Mouse (Mus musculus): ENCODE data around the gene Ptpn3.

The Ptpn3 gene

DNA sequence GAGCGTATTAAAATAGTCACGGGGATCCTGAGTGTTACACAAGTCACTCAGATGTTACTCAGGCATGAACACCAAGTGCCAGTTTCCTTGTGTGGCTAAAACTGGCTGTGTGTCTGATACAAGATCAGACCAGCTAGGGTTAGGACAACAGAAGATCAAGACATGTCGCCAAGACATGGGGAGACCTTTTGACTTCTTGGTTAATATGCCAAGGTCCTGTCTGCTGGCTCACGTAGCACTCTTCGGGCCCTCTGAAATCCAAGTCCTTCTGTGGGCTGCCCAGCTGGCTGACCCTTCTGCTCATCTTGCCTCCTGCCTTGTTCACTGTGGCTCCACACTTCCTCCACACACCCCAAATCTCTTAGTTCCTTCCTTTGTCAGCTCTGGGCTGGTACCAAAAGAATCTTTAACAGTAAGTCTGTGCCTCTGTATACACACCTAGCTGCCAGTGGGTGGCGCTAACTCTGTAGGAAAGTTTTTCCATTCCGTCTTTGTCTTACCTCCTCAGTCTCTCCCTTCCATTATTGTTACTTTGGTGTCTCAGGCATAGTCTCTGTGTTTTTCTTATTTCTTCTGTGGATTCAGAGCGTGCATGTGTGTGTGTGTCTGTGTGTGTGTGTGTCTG is 38.5 kb downstream of the Ptpn3 start:
- no peak for DNase-seq (ENCODE audit: low spot score)

DNA sequence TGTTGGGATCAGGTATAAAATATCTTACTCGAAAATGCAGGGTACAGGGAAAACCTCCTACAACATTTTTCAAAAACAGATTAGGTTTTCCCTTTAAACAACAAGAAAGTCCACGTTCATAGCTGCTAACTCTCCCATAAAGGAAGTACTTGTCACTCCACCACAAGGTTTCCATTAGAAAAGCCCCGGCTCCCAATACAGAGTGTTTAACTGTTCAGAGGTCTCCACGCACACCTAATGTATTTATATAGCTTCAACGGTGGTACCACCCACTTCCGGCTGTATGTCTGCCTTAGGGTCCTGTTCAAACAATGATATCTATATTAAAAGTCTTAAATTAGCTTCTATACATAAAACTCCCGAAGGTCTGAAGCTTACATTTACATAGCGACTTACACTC is 39.2 kb downstream of the Ptpn3 start:
- DNase-seq (ENCODE audit: low spot score), result no peak

DNA sequence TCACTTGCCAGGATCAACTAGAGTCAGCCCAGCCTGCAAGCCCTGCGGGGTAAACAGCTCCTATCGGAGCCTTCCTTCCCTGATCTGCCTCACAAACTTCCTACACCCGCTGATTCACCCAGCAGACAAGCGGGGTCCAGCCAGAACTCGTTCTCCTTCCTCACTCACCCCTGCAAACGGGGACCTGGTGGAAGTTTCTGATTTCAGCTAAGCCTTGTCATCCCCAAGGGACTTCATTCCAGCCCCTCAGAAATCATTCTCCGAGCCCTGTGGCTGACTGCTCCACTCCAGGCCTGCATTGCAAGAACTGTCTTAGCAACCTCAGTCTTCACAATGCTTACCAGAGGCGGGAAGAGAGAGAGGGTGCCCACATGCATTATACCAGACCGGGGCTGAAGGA is 39.8 kb downstream of the Ptpn3 start:
- no peak for DNase-seq (ENCODE audit: low spot score)

DNA sequence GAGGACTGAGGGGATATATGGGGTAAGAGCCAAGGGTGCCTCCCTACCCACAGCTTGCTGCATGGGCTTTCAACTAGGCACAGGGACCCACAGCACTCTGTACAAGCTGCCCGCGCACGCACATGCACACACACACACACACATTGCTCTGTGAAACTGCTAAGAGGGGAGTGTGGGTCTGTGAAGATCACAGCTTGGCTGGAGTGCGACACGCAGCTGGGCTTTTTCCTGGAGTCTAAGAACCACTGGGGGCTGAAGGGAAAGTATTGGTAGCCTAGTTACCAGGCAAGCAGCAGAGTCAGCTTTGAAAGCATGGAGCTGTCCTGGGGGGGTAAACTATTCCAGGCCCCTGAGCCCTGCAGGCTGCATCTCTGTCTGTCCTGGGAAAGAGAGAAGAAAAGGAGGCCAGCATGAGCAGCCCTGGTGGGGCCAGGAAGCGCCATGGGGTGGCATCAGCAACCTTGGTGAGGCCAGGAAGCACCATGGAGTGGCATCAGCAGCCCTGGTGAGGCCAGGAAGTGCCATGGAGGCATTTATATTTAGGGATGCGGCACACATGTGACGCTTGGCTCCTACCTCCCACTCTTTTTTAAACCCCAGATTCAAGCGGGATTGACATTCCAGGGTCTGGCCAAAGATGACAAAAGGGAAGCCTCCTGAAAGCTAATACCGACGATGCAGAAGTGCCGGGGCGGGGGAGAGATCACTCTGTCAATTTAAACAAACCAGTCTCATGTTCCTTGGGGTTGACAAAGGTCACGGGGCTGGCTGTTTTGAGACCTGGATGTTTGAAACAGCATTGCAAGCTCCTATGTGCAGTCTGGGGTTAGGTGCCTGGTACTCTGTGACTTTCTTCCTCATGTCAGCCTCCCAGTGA is 43.2 kb downstream of the Ptpn3 start:
- no peak for DNase-seq (ENCODE audit: low spot score)

DNA sequence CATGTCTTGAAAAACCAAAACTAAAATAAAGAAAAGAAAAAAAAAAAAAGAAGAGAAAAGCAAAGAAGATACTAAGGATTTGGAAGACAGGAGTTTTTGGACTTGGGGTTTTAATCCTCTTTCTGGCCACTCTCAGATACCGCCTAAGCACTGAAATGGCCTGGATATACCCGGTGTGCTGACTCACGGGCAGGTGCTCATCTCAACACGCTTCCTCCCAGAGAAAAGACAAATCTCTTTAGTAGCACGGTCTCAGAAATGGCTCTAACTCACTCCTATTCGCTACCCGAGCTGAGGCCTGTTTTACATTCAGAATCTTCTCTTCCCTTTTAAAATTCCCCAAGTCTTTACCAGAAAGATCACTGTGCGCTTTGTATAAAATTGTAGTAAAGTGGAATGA is 44.2 kb downstream of the Ptpn3 start:
- DNase-seq (ENCODE audit: low spot score), result no peak

DNA sequence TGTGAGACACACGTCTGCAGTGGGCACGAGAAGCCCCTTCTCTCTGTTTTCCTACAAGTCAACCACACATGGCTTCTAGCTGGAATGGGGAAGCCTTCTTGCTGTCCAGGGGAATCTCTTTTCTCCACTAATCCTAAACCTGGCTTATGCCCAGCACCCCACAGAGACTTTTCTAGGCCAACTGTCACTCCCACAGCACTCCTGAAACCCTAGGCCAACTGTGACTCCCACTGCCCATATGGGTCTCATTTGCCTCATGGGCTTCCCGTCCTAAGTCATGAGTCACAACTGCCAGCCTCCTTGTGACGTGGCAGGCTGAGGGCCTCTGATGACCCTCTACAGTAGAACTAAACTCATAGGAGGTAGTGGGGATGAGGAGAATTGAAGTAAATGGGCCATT is 44.9 kb downstream of the Ptpn3 start:
- DNase-seq (ENCODE audit: low spot score), result no peak

DNA sequence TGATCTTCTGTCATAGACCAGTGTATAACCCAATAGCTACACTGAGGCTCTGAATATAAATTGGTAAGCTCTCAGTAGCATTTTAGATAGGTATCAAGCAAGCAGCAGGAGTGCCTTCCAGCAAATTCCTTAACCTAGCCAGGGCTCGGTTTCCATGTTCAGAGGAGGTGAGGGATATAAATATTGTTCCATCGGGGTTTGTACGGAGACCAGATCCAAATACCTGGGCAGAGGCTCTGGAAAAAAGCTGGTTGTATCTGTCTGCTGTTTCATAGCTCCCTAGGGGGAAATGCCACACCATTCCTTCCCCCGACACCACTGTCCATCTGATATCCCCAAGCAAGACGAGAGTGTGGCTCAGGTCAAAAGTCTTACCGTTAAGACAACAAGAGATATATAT is 47.2 kb downstream of the Ptpn3 start:
- DNase-seq (ENCODE audit: low spot score), result no peak

DNA sequence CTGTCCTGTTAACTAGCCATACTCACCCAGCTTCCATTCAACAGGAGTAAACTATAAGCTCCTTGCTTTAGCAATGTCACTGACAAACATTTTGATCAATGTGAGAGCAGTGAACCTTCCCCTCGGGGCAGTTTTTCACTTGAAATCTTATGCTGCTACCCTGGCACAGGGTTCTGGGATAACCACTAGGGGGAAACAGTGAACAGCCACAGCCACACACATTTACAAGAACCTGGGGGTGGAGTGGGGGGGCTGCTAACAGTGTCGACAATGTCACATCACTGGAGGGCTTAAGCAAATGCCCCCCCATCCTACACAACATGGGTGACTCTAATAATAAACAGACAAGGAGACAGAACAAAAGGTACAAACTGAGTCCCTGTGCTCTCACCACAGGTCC is 51.0 kb downstream of the Ptpn3 start:
- no peak for DNase-seq (ENCODE audit: low spot score)

DNA sequence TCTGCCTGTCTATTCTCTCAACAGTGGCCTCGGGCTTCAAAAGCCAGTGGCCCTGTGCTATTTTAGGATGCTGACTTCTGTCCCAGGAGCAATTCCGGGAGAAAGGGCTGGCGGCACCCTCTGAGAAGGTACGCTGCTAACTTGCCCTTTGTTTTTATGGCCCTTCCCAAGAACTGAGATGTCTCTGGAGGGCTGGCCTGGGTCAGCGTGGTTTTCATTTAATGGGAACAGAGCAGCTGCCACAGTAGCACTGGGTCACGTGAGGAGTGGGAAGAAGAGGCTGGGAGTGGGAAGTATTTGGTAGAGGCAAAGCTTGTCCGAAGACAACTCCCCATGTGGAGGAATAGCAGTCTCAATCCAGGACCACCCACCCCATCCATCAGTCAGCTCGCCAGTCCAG is 52.5 kb downstream of the Ptpn3 start:
- DNase-seq (ENCODE audit: low spot score), result no peak

DNA sequence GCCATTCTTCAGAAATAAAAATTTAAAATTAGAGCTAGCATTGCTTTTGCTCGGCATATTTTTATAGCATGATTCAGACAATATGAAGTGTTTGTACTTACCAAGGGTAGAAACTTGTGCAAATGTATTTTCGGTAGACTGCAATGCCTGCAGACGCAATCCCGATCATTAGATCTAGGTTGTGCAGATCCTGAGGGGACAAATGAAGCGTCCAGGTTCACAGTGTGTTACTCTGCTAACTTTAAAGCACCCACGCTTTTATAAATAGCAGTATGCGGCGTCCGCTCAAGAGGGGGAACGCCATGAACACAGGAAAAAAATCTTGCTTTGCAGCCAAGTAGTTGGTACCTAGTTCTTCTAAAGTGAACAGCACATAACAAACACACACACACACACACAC is 56.8 kb downstream of the Ptpn3 start:
- no peak for DNase-seq (ENCODE audit: low spot score)

DNA sequence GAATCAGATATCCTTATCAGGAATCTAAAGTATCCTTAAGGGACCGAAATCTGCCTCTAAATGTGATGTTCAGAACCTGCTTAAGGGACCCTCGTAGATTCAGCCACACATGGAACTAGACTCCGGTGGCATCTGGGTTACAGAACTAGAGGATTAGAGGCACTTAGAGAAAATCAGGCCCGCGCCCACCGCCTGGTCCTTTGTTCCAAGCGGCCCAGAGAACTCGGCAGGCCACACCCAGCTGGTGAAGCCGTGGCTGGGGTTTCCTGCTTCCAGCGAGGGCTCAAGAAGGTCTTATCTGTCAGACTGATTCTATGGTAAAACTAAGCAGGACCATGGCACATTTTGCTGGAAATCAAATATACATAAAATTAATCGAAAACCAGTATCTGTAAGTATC is 58.3 kb downstream of the Ptpn3 start:
- no peak for DNase-seq (ENCODE audit: low spot score)

DNA sequence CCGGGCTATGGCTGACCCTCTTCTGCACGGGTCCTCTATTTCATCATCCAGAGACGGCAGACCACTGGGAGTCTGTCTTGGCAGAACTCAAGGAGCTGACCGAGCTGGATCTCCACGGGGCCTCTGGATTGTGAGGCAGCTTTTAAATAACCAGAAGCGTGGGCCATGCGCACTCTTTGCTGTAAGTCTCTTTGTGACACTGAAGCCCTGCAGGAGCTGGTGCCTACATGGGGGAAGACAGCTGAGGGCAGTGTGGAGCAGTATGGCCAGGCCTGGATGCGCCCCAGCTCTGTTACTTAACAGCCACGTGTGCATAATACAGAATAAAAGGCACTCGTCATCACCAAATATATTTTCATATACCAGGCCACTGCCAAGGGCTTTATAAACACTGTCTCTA is 60.7 kb downstream of the Ptpn3 start:
- no peak for DNase-seq (ENCODE audit: low spot score)

DNA sequence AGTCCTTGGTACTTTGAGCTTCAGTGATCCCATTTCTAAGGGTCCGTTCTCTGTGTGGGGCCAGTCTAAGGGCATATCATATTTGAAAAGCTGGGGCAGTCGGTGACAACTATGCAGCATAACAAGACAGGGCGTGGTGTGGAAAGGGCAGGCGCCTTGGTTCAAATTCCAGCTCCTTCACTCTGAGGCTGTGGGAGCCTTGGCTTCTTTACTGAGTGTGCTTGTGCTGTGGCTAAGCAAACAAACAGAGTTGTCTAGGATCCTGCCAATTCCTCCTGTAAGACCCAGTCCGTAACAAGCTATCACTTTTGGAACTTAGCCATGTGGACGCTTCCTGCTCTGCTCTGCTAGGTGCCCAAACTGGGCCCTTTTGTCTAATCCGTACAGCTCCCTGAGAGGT is 61.5 kb downstream of the Ptpn3 start:
- DNase-seq (ENCODE audit: low spot score), result no peak

DNA sequence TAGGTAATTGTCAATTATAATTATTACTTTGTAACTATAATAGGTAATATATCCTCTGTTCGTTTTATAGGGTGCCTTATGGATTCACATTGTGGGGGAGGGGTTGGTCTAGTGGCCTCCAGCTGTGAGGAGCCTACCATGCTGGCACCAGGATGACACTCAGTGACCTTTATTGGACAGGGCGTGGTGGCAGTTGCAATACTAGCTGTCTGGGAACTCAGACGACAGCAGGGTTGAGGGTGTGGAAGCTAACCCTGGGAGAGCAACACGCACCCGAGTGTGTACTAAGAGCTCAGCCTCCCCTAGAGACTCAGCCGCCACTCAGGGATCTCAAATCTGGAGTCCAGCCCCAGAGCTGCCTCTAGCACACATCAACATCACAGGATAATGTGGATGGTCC is 62.5 kb downstream of the Ptpn3 start:
- no peak for DNase-seq (ENCODE audit: low spot score)

DNA sequence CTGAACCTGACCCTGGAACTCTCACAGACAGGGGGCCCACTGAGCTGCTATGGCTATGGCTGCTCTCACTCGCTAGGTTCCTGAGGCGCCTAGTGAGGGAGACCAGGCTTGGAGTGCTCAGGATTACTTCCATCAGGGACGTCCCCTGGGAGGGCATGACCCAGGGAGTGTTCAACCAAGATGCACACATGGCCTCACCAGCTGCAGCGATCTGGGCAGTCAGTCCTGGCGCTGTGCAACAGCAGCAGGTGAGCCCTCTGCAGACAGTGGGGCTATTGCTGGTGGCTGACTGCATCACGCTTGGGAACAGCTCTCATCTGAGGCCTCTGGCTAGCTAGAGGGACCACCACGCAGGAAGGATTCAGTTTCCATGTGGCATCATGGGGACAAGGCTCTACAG is 63.5 kb downstream of the Ptpn3 start:
- DNase-seq (ENCODE audit: low spot score), result no peak

DNA sequence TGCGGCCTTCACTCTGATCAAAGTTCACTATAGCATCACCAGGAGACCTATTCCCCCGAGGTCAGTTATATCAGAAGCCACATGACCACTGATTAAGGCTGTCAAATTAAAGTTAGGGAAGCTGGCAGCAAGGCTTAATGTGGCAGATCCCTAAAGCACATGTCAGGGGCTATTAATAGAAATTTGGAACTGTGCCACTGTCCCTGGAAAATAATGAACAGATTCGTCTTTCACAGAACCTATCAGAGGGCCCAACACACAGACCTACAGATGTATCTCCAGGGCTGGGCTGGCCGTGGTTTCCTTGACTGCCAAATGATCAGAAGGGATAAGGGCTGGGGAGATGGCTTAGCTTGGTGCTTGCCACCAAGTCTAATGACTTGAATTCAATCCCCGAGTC is 65.1 kb downstream of the Ptpn3 start:
- DNase-seq (ENCODE audit: low spot score), result no peak

DNA sequence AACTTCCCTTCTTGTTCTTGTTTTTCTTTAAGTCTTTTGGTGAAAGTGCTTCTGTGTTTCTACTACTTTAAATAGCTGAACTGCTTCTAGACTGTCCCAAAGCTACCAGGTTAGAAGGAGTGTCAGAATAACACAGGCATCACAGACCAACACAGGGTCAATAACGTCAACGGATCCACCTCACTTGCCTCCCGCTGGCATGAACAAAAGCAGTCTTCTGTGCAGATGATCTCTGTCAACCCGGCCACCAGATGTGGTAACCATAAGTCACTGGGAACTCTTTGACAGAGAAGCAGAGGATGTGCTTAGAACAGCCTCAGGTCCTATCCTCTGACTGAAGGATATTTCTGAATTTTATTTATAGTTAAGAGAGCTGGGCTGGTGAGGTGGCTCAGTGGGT is 65.9 kb downstream of the Ptpn3 start:
- DNase-seq (ENCODE audit: low spot score), result no peak

DNA sequence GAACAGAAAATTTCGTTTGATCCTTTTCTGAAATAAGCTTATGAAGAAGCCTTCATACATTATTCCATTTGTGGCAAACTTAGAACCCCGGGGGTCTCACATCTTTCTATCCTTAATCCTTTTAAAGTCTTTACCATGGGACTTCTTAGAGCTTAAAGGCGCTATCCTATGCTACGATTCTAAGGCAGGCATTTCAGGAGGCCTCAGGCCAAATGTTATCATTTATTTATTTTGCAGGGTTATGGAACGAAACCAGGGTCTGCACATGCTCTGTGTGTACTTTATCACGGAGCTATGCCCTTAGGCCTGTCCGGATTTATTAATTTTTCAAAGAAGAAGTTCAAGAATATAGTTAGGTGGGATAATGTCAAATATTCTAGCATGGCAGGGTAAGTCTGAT is 67.3 kb downstream of the Ptpn3 start:
- DNase-seq (ENCODE audit: low spot score), result no peak

DNA sequence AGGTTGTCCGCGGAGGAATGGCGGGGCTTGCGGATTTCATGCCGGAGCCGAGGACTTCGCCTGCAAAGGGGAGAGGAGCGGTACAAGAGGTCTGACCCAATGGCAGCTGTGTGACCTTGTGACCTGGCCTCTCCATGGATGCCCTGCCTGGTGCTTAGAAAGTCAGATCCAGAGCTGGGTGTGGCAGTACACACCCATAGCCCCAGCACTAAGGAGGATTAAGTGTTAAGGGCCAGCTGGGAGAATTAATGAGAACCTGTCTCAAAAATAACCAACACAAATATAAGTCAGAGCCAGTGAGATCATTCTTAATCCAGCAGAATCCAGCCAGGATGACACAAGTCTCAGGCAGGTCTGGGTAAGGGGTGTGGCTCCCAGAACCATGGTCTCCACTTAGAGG is 69.2 kb downstream of the Ptpn3 start:
- no peak for DNase-seq (ENCODE audit: low spot score)

DNA sequence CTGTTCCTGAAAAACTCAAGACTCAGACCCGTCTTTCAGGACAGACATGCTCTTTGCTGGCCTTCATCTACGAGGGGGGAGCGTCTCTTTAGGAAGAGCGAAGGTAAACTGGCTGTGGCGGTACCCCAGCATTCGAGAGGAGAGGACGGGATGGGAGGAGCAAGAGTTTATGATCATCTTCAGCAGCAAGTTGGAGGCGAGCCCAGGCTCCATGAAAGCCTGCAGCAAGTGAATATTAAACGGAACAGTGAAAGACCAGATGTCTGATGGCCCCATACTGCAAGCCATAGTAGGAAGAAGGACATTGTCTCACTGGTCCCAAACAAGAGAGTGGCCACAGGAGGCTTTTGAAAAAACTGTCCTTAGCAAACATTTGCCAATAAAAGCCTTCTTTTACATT is 70.3 kb downstream of the Ptpn3 start:
- DNase-seq (ENCODE audit: low spot score), result no peak

DNA sequence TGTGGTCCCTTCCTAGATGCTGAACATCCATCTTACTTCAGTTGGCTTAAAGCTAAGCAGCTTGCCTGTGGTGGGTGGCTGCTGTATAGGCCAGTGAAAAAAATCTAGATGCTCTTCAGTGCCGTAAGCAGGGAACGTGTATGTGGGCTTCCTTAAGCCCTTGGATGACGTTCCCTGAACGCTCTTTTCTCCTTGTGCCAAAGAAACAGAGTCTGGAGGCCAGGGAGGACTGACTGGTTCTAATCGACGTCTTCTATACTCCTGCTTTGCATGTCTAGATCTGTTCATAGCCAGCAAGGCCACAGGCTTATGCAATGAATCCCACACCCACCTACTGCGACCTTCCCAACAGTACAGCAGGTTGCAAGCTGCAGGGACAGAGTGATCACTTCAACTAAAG is 71.3 kb downstream of the Ptpn3 start:
- DNase-seq (ENCODE audit: low spot score), result no peak

DNA sequence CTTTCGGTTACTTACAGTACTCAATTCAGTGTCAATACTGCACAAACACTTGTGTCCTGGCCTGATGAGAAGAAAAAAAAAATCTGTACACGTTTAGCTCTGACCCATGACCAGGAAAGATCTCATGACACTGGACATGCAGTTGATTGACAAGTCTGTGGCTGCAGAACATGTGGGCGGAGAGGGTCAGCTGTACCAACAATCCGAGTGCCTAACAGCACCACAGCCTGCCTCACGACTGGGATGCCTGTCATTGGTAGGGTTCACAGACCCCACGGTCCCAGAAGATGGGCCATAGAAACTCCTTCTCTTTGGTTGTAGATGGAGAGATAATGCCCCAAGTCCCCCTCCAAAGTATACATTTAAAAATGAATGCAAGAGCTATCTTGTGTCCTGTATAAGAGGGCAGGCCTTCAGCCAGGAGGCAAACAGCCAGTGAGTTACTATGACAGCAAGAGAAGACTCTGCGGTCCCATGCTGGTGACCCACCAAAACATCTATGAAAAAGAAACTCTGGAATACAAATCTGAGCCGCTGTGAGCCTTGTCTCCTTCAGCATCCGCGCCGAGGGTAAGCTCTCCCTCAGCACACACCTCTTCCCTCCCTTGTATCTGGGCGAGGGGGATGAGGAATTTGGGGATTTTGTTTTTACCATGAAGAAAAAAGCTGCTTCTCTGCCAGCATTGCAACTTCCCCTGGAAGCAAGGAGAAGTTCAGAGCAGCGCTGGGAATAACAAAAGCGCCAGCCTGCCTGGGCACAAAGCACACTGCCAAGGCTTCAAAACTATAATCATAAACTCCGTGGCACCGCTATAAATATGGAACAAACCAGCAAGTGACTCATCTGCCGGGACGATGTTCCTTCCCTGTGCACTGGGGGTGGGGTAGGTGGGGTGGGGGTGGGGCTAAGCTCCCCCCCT is 72.8 kb downstream of the Ptpn3 start:
- DNase-seq (ENCODE audit: low spot score), result no peak

DNA sequence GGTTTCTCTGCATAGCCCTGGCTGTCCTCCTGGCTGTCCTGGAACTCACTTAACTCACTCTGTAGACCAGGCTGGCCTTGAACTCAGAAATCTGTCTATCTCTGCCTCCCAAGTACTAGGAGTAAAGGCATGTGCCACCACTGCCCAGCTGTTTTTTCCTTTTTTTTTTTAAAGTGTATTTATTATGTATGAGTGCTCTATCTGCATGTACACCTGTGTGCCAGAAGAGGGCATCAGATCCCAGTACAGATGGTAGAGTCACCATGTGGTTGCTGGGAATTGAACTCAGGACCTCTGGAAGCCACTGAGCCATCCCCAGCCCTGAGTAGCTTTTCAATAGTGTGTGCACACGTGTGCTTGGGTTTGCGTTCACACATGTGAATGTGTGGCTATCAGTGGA is 76.9 kb downstream of the Ptpn3 start:
- DNase-seq (ENCODE audit: low spot score), result no peak
